Mouse (Mus musculus): Measurements from ENCODE around the gene Slc36a4. TPM values are rescaled to one million over a fixed set of nuclear protein-coding genes. Genes with fewer than 3 reads are reported as not detected.
A peak's percentile ranks its signal among the peaks of the same experiment; 100 is the strongest.

Slc36a4 gene
- 35.5 and 38.7 TPM in 2 replicates for polyA plus RNA-seq (2015; fragmentation: Nextera tagmentation; extraction: Ambion mirVana)

DNA sequence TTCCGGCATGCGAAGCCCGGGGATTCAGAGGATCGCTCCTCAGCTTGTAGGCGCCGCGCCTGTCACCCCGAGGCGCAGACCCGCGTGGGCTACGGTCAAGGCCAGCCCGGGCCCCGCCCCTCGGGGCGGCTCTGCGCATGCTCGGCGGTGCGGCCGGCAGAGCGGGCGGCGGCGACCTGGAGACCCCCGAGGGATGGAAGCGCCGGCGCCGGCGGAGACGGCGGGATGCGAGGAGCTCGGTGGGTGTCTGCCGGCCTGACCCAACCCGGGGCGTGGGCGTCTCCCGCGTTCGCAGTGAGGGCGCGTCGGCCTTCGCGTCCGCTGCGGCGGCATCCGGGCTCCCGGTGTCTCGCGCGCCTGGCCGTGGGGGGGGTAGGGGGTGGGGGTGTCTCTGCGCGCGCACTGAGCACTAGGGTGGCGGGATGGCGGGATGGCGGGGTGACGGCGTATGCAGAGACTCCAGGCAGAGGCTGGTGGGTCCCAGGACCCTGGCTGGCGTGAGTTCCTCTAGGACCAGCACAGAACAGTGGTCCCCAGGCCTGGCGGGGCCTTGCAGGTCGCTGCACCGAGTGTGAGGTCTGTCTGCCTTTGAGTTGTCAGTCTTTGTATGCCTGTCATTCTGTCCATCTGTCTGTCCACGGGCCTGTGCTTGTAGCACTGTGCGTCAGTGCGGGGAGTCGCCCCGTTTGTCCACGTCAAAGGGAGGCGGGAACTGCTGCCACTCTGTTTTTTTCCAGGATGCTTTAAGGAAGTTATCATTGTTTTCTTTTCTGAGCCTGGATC lies at the start of gene Slc36a4:
Gene Slc36a4 (plus strand): TSS at position 140 of the 783 bp plus-strand sequence.
- H3K9me3 ChIP-seq (replicated peaks; ENCODE audit: control insufficient read depth, low read length, poor library complexity, severe bottlenecking): no peaks in the 10 kb centered on the region
- peaks cover 33% of the 10 kb centered on the region for H3K4me1 ChIP-seq (ENCODE audit: control insufficient read depth, insufficient read depth, low read length)
- peak within 1 kb of the TSS; percentile 93 for H3K27ac ChIP-seq (ENCODE audit: low read length)
- no peaks in the 10 kb centered on the region for H3K36me3 ChIP-seq (ENCODE audit: control insufficient read depth, insufficient read depth, low read length)
- H3K27me3 ChIP-seq (ENCODE audit: control insufficient read depth, insufficient read depth, low read depth, low read length): no peaks in the 10 kb centered on the region
- peak; percentile 95 for ATAC-seq
- H3K9ac ChIP-seq (ENCODE audit: low read depth, low read length): peak within 1 kb of the TSS; percentile 94
- 0% methylated on average over 65 of the region's 75 CpGs for WGBS
- peak within 1 kb of the TSS; percentile 71 for H3K4me2 ChIP-seq (ENCODE audit: low read length)
- H3K4me3 ChIP-seq (ENCODE audit: low read depth, low read length): peak within 1 kb of the TSS; percentile 82

DNA sequence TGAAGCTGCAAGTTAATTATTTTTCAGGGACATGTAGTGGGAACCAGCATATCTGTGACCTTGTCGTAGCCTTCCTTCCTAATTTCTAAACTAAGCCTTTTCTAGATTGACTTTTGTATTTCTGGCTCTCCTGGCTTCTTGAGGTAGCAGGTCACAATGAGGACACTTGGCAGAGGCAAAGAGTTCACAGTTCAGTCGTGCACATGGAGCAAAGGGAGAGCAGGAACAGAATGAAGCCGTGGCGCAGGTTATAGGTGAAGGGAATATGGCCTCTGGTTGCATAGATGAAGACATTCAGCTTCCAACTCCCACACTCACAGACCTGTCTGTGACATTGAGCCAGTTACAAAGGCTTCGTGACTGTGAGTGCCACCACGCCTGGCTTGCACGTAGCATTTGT lies 44.9 kb upstream of the Slc36a4 start:
- Histone ChIP-seq H3K27ac (ENCODE audit: low read length) (no peak overlapping the region), H3K27me3 (ENCODE audit: control insufficient read depth, insufficient read depth, low read depth, low read length) (no peaks in the 10 kb centered on the region), H3K9me3 (replicated peaks; ENCODE audit: control insufficient read depth, low read length, poor library complexity, severe bottlenecking) (no peaks in the 10 kb centered on the region), H3K9ac (ENCODE audit: low read depth, low read length) (no peak overlapping the region), H3K36me3 (ENCODE audit: control insufficient read depth, insufficient read depth, low read length) (no peaks in the 10 kb centered on the region), H3K4me3 (ENCODE audit: low read depth, low read length) (no peak overlapping the region), H3K4me1 (ENCODE audit: control insufficient read depth, insufficient read depth, low read length) (no peaks in the 10 kb centered on the region), H3K4me2 (ENCODE audit: low read length) (no peak overlapping the region)
- no peak for ATAC-seq
- 88% methylated on average over 7 of the region's 7 CpGs for WGBS

DNA sequence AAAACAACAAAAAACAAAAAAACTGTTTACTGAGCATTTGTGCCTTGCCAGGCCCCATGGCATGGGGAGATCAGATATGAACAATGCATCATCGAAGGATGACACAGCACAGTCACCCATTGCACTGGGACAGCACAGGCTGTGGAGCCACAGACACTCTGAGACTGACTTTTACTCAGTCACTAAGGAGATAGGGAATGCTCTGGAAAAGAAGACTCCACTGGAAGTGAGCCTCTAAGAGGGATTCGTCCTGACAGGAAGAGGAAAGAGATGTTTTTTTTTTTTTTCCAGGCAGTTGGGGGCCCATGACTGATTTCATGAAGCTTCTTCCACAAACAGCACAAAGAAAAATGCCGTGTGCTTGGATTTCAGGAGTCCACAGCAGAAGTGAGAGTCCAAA lies 40.1 kb upstream of the Slc36a4 start:
- H3K4me2 ChIP-seq (ENCODE audit: low read length): no peak overlapping the region
- H3K27me3 ChIP-seq (ENCODE audit: control insufficient read depth, insufficient read depth, low read depth, low read length): no peaks in the 10 kb centered on the region
- 78% methylated on average over 3 of the region's 3 CpGs for WGBS
- H3K36me3 ChIP-seq (ENCODE audit: control insufficient read depth, insufficient read depth, low read length): no peaks in the 10 kb centered on the region
- no peaks in the 10 kb centered on the region for H3K9me3 ChIP-seq (replicated peaks; ENCODE audit: control insufficient read depth, low read length, poor library complexity, severe bottlenecking)
- H3K4me1 ChIP-seq (ENCODE audit: control insufficient read depth, insufficient read depth, low read length): no peaks in the 10 kb centered on the region; the same call in 1 of the 2 replicates
- no peak for ATAC-seq
- H3K4me3 ChIP-seq (ENCODE audit: low read depth, low read length): no peak overlapping the region
- H3K9ac ChIP-seq (ENCODE audit: low read depth, low read length): no peak overlapping the region
- H3K27ac ChIP-seq (ENCODE audit: low read length): no peak overlapping the region

DNA sequence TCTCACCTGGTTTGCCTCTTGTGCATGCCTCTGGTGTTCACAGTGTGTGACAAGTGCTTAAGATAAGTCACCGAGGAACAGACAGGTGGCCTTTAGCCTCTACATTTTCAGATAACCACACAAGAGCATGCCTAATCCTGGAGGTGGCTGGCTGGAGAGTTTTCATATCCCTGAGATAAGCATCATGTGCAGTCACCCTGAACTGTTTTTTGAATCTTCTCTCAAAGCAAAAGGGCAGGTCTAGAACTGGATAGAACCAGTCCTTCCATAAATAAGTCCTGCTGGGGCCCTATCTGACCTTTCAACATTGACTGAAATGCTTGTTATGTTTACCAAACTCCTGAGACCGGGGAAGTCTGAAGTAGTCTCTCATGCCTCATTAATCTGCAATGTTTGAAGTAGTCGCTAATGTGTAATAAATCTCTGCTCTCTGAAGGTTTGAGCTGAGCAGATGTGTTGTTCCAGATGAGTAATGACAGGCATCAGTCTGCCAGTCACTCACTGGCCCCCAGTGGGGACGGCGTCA lies 39.5 kb upstream of the Slc36a4 start:
- Histone ChIP-seq H3K36me3 (ENCODE audit: control insufficient read depth, insufficient read depth, low read length) (no peaks in the 10 kb centered on the region), H3K27ac (ENCODE audit: low read length) (no peak overlapping the region), H3K9me3 (replicated peaks; ENCODE audit: control insufficient read depth, low read length, poor library complexity, severe bottlenecking) (no peaks in the 10 kb centered on the region), H3K4me3 (ENCODE audit: low read depth, low read length) (no peak overlapping the region), H3K9ac (ENCODE audit: low read depth, low read length) (no peak overlapping the region), H3K27me3 (ENCODE audit: control insufficient read depth, insufficient read depth, low read depth, low read length) (no peaks in the 10 kb centered on the region), H3K4me2 (ENCODE audit: low read length) (no peak overlapping the region), H3K4me1 (ENCODE audit: control insufficient read depth, insufficient read depth, low read length) (no peaks in the 10 kb centered on the region; the same call in 1 of the 2 replicates)
- no peak for ATAC-seq
- WGBS: 46% methylated on average over 5 of the region's 5 CpGs

DNA sequence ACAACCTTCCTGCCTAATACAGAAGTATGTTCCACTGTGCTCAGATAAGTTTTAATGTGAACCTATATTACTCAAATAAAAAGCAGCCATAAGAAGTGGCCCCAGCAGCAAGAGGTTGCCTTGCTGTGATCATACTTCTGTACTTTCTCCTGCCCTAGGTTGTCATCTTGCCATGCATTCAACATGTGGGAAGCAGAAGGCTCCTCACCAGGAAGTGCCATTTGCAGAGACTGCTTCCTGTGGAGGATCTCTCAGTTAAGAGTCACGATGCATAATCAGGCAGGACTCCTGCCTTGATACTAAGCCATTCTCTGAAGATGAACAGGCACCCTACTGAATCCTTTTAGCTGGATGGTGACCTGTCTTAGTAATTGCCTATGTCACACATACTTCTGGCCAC lies 37.3 kb upstream of the Slc36a4 start:
- WGBS: 31% methylated on average over 1 of the region's 1 CpGs

DNA sequence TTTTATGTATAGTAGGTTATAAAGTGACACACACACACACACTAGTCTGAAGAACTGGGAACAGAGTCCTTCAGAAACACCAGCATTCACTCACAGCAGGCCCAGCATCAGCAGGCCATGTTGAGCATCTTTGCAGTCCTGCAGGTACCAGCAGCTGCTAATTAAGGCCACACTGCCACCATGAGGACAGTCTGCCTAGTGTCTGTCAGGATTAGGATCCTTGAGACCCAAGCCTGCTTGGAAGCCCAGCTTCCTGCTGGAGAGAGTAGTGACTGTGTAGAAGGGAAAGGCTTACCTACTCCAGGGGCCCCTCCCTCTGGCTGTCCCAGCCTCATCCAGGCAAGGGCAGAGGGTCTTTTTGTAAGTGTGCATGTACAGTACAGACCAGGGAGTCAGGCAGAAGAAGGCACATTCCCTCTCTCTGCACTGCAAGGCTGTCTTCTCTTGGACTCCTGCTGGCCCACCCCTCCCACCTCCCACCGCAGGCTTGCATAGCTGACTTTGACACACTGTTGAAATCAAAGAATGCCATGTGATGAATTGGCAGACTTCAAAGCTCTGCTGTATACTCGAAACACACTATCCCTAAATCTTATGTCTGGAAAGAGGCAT lies 27.6 kb upstream of the Slc36a4 start:
- Histone ChIP-seq H3K27me3 (ENCODE audit: control insufficient read depth, insufficient read depth, low read depth, low read length) (no peaks in the 10 kb centered on the region), H3K9me3 (replicated peaks; ENCODE audit: control insufficient read depth, low read length, poor library complexity, severe bottlenecking) (no peaks in the 10 kb centered on the region), H3K4me1 (ENCODE audit: control insufficient read depth, insufficient read depth, low read length) (no peaks in the 10 kb centered on the region), H3K9ac (ENCODE audit: low read depth, low read length) (no peak overlapping the region), H3K36me3 (ENCODE audit: control insufficient read depth, insufficient read depth, low read length) (no peaks in the 10 kb centered on the region), H3K27ac (ENCODE audit: low read length) (no peak overlapping the region), H3K4me2 (ENCODE audit: low read length) (no peak overlapping the region), H3K4me3 (ENCODE audit: low read depth, low read length) (no peak overlapping the region)
- 52% methylated on average over 2 of the region's 2 CpGs for WGBS
- peak; percentile 95 for ATAC-seq

More for the DNA sequence above, 37.3 kb upstream of the Slc36a4 start:
- Histone ChIP-seq H3K9me3 (replicated peaks; ENCODE audit: control insufficient read depth, low read length, poor library complexity, severe bottlenecking) (no peaks in the 10 kb centered on the region), H3K9ac (ENCODE audit: low read depth, low read length) (no peak overlapping the region), H3K27me3 (ENCODE audit: control insufficient read depth, insufficient read depth, low read depth, low read length) (no peaks in the 10 kb centered on the region), H3K36me3 (ENCODE audit: control insufficient read depth, insufficient read depth, low read length) (no peaks in the 10 kb centered on the region), H3K4me1 (ENCODE audit: control insufficient read depth, insufficient read depth, low read length) (no peaks in the 10 kb centered on the region; the same call in 1 of the 2 replicates), H3K4me3 (ENCODE audit: low read depth, low read length) (no peak overlapping the region), H3K27ac (ENCODE audit: low read length) (no peak overlapping the region), H3K4me2 (ENCODE audit: low read length) (no peak overlapping the region)
- ATAC-seq: no peak

DNA sequence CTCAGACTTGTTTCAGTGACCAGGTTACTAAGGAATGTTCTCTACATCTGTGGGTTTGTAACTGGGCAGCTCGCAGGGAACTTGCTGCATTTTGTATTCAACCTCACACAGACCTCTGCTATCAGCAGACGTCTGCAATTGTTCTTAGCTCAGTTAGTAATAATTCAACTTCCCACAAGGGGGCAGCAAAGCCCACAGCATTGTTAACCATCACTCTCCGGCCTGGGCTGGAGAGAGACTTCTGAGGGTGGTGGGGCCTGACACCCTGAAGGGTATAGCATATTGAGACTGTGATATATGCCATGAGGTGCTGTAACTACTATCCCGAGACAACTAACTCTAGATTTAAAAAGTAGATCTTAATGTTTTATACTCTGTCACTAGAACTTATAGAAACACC lies 24.3 kb upstream of the Slc36a4 start:
- no peak overlapping the region for H3K4me3 ChIP-seq (ENCODE audit: low read depth, low read length)
- peak; percentile 77 for ATAC-seq
- H3K36me3 ChIP-seq (ENCODE audit: control insufficient read depth, insufficient read depth, low read length): no peaks in the 10 kb centered on the region
- no peaks in the 10 kb centered on the region for H3K27me3 ChIP-seq (ENCODE audit: control insufficient read depth, insufficient read depth, low read depth, low read length)
- no peak overlapping the region for H3K4me2 ChIP-seq (ENCODE audit: low read length)
- no peak overlapping the region for H3K27ac ChIP-seq (ENCODE audit: low read length)
- H3K4me1 ChIP-seq (ENCODE audit: control insufficient read depth, insufficient read depth, low read length): no peaks in the 10 kb centered on the region
- H3K9ac ChIP-seq (ENCODE audit: low read depth, low read length): no peak overlapping the region
- no peaks in the 10 kb centered on the region for H3K9me3 ChIP-seq (replicated peaks; ENCODE audit: control insufficient read depth, low read length, poor library complexity, severe bottlenecking)
- 11% methylated on average over 4 of the region's 4 CpGs for WGBS

DNA sequence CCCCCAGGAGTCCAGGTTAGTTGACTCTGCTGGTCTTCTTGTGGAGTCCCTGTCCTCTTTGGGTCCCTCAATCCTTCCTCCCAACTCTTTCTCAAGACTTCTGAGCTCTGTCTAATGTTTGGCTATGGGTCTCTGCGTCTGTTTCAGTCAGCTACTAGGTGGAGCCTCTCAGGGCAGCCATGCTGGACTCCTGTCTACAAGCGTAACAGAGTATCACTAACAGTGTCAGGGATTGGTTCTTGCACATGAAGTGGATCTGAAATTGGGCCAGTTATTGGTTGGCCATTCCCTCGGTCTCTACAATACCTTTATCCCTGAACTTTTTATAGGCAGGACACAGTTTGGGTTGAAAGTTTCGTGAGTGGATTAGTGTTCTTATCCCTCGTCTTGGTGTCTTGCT lies 22.2 kb upstream of the Slc36a4 start:
- no peaks in the 10 kb centered on the region for H3K4me1 ChIP-seq (ENCODE audit: control insufficient read depth, insufficient read depth, low read length)
- H3K4me3 ChIP-seq (ENCODE audit: low read depth, low read length): no peak overlapping the region
- H3K36me3 ChIP-seq (ENCODE audit: control insufficient read depth, insufficient read depth, low read length): no peaks in the 10 kb centered on the region
- no peaks in the 10 kb centered on the region for H3K9me3 ChIP-seq (replicated peaks; ENCODE audit: control insufficient read depth, low read length, poor library complexity, severe bottlenecking)
- no peak for ATAC-seq
- no peak overlapping the region for H3K27ac ChIP-seq (ENCODE audit: low read length)
- no peak overlapping the region for H3K9ac ChIP-seq (ENCODE audit: low read depth, low read length)
- no peak overlapping the region for H3K4me2 ChIP-seq (ENCODE audit: low read length)
- no peaks in the 10 kb centered on the region for H3K27me3 ChIP-seq (ENCODE audit: control insufficient read depth, insufficient read depth, low read depth, low read length)
- WGBS: 92% methylated on average over 5 of the region's 5 CpGs

DNA sequence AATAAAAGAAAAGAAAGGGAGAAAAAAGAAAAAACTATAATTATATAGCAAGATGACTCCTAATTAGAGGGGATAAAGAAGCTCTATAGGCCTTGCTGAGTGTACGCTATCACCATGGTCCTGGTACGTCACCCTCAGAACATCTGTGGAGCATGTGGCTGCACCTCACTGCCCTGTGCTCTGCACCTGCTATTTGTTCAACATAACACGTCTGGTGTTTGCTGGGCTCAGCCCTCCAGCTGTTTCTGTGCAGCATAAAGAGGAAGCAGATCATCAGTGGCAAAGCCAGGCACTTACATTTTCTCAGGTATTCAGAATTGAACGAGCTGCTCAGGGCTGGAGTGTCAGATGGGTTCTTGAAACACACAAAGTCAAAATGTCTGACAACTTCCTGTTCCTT lies 15.7 kb upstream of the Slc36a4 start:
- no peak overlapping the region for H3K9ac ChIP-seq (ENCODE audit: low read depth, low read length)
- H3K9me3 ChIP-seq (replicated peaks; ENCODE audit: control insufficient read depth, low read length, poor library complexity, severe bottlenecking): no peaks in the 10 kb centered on the region
- no peak overlapping the region for H3K4me3 ChIP-seq (ENCODE audit: low read depth, low read length)
- ATAC-seq: no peak
- H3K4me2 ChIP-seq (ENCODE audit: low read length): no peak overlapping the region
- H3K4me1 ChIP-seq (ENCODE audit: control insufficient read depth, insufficient read depth, low read length): no peaks in the 10 kb centered on the region
- no peaks in the 10 kb centered on the region for H3K36me3 ChIP-seq (ENCODE audit: control insufficient read depth, insufficient read depth, low read length)
- H3K27ac ChIP-seq (ENCODE audit: low read length): no peak overlapping the region
- no peaks in the 10 kb centered on the region for H3K27me3 ChIP-seq (ENCODE audit: control insufficient read depth, insufficient read depth, low read depth, low read length)
- WGBS: 82% methylated on average over 4 of the region's 4 CpGs

Data from midbrain, embryonic 16.5 days (tissue).